ENCODE assay signal across 8 mouse cellular contexts in the genomic region with DNA sequence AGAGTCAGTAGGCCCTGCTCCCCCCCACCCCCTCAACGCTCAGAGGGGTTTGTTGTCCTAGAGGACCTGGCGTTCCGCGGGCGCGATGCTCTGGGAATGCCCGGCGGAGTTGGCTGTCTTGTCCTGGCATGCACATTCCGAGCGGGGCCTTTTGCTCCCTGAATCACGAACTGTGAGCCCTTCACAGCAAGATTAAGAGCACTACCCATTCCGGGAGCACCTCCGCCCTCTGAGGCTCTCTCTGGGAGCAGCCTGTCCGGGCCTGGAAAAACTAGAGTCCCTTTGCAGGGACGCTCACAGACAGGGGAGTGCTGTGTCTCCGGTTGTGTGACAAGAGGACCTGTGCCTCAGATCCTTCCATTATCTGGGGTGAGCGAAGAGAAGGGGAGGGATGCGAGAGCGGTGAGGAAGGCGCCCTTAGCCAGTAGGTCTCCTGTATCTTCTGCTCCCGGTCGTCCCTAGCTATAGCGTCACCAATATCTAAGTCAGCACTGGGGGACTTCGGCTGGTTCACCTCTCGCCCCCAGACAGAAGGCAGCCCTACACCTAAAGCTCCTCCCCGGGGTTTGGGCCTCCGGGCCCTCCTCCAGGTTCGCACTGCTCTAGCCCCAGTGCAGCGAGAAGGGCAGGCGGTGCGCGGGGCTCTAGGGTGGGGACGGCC. TPM values are rescaled to one million over a fixed set of nuclear protein-coding genes. Genes with fewer than 3 reads are reported as not detected.
DNase-seq lines count a peak whose midpoint lies in the region; ATAC-seq and TF ChIP-seq lines count a peak whose summit lies in the region.

No protein-coding gene starts in this region.

- H3K9me3 ChIP-seq in kidney, embryonic 14.5 days (ENCODE audit: control insufficient read depth, low read length): no peaks in the 10 kb centered on the region
- H3K9me3 ChIP-seq in liver, postnatal 0 days (ENCODE audit: low read length): no peaks in the 10 kb centered on the region
- H3K9me3 ChIP-seq in stomach, embryonic 16.5 days (replicated peaks; ENCODE audit: control insufficient read depth, low read length): no peaks in the 10 kb centered on the region

- no peak for DNase-seq in kidney, adult 8-10 months
- DNase-seq in brain, adult 2 months (ENCODE audit: low read depth, low spot score): peak; percentile 47
- peak; percentile 33 to 46 for DNase-seq in heart, postnatal 10 days
- DNase-seq in liver, postnatal 0 days: no peak
- DNase-seq in left cerebral cortex, postnatal 14 days (ENCODE audit: low spot score in 2 of 2): no peak
- DNase-seq in spleen, postnatal 4 days (ENCODE audit: low spot score in 2 of 2): no peak

- H3K4me3 ChIP-seq in kidney, embryonic 14.5 days (ENCODE audit: low read length): peak overlapping the region; percentile 52
- peak overlapping the region; percentile 53 for H3K4me3 ChIP-seq in liver, postnatal 0 days (ENCODE audit: low read depth, low read length)
- H3K4me3 ChIP-seq in stomach, embryonic 16.5 days (replicated peaks; ENCODE audit: low read length): peak overlapping the region; percentile 56

- no peak for TF ChIP-seq EP300 in liver, postnatal 0 days (IDR thresholded peaks at IDR 0.05; ENCODE audit: low read depth)

- H3K27ac ChIP-seq in kidney, embryonic 14.5 days (ENCODE audit: low read depth, low read length): peak overlapping the region; percentile 73; the same call in 1 of the 2 replicates
- H3K27ac ChIP-seq in liver, postnatal 0 days (ENCODE audit: low read depth): peak overlapping the region; percentile 74
- peak overlapping the region; percentile 90 for H3K27ac ChIP-seq in stomach, embryonic 16.5 days (ENCODE audit: low read length)

- ATAC-seq in kidney, embryonic 14.5 days (ENCODE audit: low FRiP score, low TSS enrichment): peak; percentile 21; the same call in 1 of the 2 replicates
- ATAC-seq in liver, postnatal 0 days: peak; percentile 5; the same call in 1 of the 2 replicates
- ATAC-seq in stomach, embryonic 16.5 days (ENCODE audit: insufficient read depth, low FRiP score): peak; percentile 3

- peaks cover 18% of the 10 kb centered on the region; the same call in 1 of the 2 replicates for H3K27me3 ChIP-seq in kidney, embryonic 14.5 days (ENCODE audit: control insufficient read depth, insufficient read depth, low read length)
- H3K27me3 ChIP-seq in liver, postnatal 0 days (ENCODE audit: insufficient read depth, low read length): peaks cover 43% of the 10 kb centered on the region
- H3K27me3 ChIP-seq in stomach, embryonic 16.5 days (ENCODE audit: control insufficient read depth, insufficient read depth, low read length): peaks cover 28% of the 10 kb centered on the region

- under 1% methylated on average over 33 of the region's 33 CpGs for WGBS in kidney, embryonic 14.5 days
- 2% methylated on average over 33 of the region's 33 CpGs for WGBS in liver, postnatal 0 days (ENCODE audit: insufficient replicate concordance)
- 2% methylated on average over 33 of the region's 33 CpGs for WGBS in stomach, embryonic 16.5 days

- intact Hi-C loops in heart, postnatal 10 days (cut with DNase I): loop anchor here (10.0 kb wide), 1 partner anchor 102 kb away; no protein-coding TSS in a partner anchor
- intact Hi-C loops in left cerebral cortex, postnatal 14 days (cut with DNase I): loop anchor here (5.0 kb wide), 1 partner anchor 35 kb away; no protein-coding TSS in a partner anchor

- H3K9ac ChIP-seq in kidney, embryonic 14.5 days (ENCODE audit: low read depth, low read length): peak overlapping the region; percentile 56
- peak overlapping the region; percentile 58 for H3K9ac ChIP-seq in liver, postnatal 0 days (replicated peaks)
- peak overlapping the region; percentile 74 for H3K9ac ChIP-seq in stomach, embryonic 16.5 days (ENCODE audit: low read length)

- H3K36me3 ChIP-seq in kidney, embryonic 14.5 days (ENCODE audit: control insufficient read depth, insufficient read depth, low read length): peaks cover 5% of the 10 kb centered on the region; the same call in 1 of the 2 replicates
- H3K36me3 ChIP-seq in liver, postnatal 0 days (replicated peaks; ENCODE audit: insufficient read depth, low read length): peaks cover 5% of the 10 kb centered on the region
- H3K36me3 ChIP-seq in stomach, embryonic 16.5 days (ENCODE audit: control insufficient read depth, insufficient read depth, low read length): no peaks in the 10 kb centered on the region

- no peak for TF ChIP-seq CTCF in liver, postnatal 0 days (IDR thresholded peaks at IDR 0.05; ENCODE audit: low read depth)

- peak overlapping the region; percentile 96 for H3K4me2 ChIP-seq in kidney, embryonic 14.5 days (replicated peaks; ENCODE audit: low read depth, low read length)
- peak overlapping the region; percentile 88 for H3K4me2 ChIP-seq in liver, postnatal 0 days (ENCODE audit: low read depth, low read length)
- peak overlapping the region; percentile 96 for H3K4me2 ChIP-seq in stomach, embryonic 16.5 days (ENCODE audit: low read depth, low read length)

- peaks cover 16% of the 10 kb centered on the region for H3K4me1 ChIP-seq in kidney, embryonic 14.5 days (ENCODE audit: control insufficient read depth, insufficient read depth, low read length)
- peaks cover 35% of the 10 kb centered on the region for H3K4me1 ChIP-seq in liver, postnatal 0 days (ENCODE audit: insufficient read depth)
- H3K4me1 ChIP-seq in stomach, embryonic 16.5 days (ENCODE audit: control insufficient read depth, insufficient read depth, low read length): peaks cover 33% of the 10 kb centered on the region

RNA-seq across cellular contexts. Expression of gene Arhgap27, which starts 0.8 kb away (rescaled TPM):
- 11.7 and 15.6 TPM in 2 replicates for polyA plus RNA-seq in kidney, embryonic 14.5 days (2014; fragmentation: Nextera tagmentation; extraction: Ambion mirVana)
- total RNA-seq in heart, postnatal 10 days (2021): 10 to 100 TPM; 28.6 to 34.3 TPM
- 3.2 and 3.3 TPM in 2 replicates for polyA plus RNA-seq in liver, postnatal 0 days (2015; fragmentation: Nextera tagmentation; extraction: Ambion mirVana)
- polyA plus RNA-seq in stomach, embryonic 16.5 days (2015; fragmentation: Nextera tagmentation; extraction: Ambion mirVana): 19.1 and 22.0 TPM in 2 replicates
- 10 to 100 TPM; 10.8 to 12.4 TPM for total RNA-seq in left cerebral cortex, postnatal 14 days (2021)

RNA-seq across cellular contexts. Expression of gene Plekhm1, which starts 49.8 kb away (rescaled TPM):
- polyA plus RNA-seq in kidney, embryonic 14.5 days (2014; fragmentation: Nextera tagmentation; extraction: Ambion mirVana): 5.0 and 8.9 TPM in 2 replicates
- 10 to 100 TPM; 10.1 to 11.5 TPM for total RNA-seq in heart, postnatal 10 days (2021)
- polyA plus RNA-seq in liver, postnatal 0 days (2015; fragmentation: Nextera tagmentation; extraction: Ambion mirVana): 2.1 and 2.3 TPM in 2 replicates
- 7.5 and 8.5 TPM in 2 replicates for polyA plus RNA-seq in stomach, embryonic 16.5 days (2015; fragmentation: Nextera tagmentation; extraction: Ambion mirVana)
- total RNA-seq in left cerebral cortex, postnatal 14 days (2021): 10 to 100 TPM; 15.5 to 16.9 TPM

Comparison
In these comparisons a context has a peak if more than half of its experiments do, and no peak if none do; other contexts are left out.
1. DNase-seq: peak in brain, adult 2 months (single experiment) and heart, postnatal 10 days (2 of 2); none in kidney, adult 8-10 months (0 of 2), liver, postnatal 0 days (single experiment), left cerebral cortex, postnatal 14 days (0 of 2) and spleen, postnatal 4 days (0 of 2).
2. Peak in every context shown above with its lines, with median percentiles within 50 percentile points of each other: ATAC-seq, H3K27ac ChIP-seq, H3K4me2 ChIP-seq, H3K4me3 ChIP-seq and H3K9ac ChIP-seq.